Mouse (Mus musculus) cerebral cortex, adult 2 months (tissue): Measurements from ENCODE around the gene Zfp658.

Experiments
- WGBS: fragments of 180-500 bp; shearing (Covaris S2); methylation state at CpG from one replicate; pipeline ENCODE4 v1.1.7; 2018; 5-methylcytosine and 5-hydroxymethylcytosine counted together

Gene Zfp658

DNA sequence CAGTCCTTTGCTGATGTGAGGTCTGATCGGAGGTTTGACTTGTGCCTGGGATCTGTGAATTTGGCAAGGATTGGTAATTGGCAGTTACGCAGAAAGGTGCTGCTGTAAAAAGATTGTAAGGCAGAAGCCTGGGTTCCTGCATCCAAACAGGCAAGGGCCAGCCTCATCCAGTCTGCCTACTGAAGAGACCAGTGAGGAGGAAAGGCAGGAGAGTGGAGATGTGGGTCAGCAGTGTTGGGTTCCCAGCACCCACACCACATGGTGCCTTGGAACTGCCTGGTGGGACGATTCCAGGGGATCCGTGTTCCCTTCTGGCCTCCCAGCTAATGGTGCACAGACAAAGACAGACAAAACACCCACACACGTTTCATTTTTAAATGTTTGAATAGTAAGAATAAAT is 18.5 kb downstream of the Zfp658 start:
- WGBS, result 22% methylated on average over 5 of the region's 5 CpGs

- 77% methylated on average over 5 of the region's 5 CpGs for WGBS
Observed at GRCm38 (mm10) chr7:43584790-43585189, 22.7 kb downstream of the Zfp658 start.

DNA sequence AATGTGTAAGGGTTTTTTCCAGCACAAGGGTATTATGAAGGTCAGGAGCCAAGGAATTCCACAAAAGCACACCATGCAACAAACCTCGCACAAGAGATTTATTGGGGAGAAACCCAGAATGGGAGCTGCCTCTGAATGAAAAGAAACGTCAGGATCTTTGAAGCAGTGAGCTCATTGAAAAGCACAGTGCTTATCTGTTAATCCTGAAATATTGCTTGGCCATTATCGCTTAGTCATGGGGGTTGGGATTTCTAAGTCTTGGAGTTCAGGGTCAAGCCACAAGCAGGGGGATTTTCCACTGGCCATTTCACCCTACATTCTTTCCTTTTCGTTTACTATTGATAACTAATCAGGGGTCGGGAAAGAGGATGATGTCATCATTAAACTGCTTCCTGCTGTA is 39.8 kb downstream of the Zfp658 start:
- WGBS, result 42% methylated on average over 5 of the region's 5 CpGs

- WGBS, result 12% methylated on average over 41 of the region's 41 CpGs
Observed at GRCm38 (mm10) chr7:43606896-43607742, 45.1 kb downstream of the Zfp658 start, which contains the start of gene Zfp819. Gene Zfp819, plus strand, starts transcription at chr7:43607169.

GRCm38 (mm10) chr7:43607743-43608287 is 45.8 kb downstream of the Zfp658 start:
- WGBS, result 50% methylated on average over 5 of the region's 5 CpGs

DNA sequence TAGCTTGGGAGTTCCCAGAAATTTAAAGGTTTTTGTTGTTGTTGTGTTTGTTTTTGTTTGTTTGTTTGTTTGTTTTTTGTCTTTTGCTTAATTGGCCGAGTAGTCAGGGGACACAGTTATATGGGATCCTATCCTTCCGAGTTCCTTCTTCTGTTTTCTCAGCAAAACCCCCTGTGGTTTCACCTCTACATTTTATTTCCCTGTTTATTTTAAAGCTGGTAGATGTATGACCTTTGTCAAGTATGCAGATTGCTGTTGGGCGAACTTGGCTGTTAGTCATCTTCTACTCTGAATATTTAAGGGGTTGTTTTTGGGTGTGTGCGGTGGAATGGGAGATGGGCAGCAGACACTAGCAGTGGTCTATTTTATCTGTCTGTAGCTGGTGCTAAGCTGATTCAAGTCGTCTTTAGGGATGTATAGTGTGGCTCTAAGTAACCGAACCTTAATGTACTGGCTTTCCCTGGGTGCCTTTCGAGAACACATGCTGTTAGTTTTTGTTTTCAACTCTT is 46.3 kb downstream of the Zfp658 start:
- WGBS, result 65% methylated on average over 7 of the region's 7 CpGs

GRCm38 (mm10) chr7:43613816-43614551 is 51.9 kb downstream of the Zfp658 start:
- WGBS, result 89% methylated on average over 14 of the region's 14 CpGs

DNA sequence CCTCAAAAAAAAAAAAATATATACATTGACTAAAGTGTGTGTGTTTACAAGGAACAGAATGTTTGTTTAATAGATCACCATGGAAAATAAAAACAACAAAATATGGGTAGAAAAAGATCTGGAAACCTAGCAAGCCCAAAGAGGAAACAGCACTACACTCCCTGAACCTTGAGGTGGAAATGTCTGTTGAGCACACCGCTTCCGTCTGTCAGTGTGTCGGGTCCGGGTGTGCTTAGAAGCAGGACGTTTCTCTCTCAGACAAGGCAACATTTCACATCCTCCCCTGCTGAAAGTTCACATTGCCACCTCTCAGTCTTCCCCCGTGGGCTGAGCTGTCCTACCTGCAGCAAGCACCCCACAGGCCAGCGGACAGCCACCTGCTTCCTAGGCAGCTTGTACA is 60.9 kb downstream of the Zfp658 start:
- 79% methylated on average over 7 of the region's 7 CpGs for WGBS

GRCm38 (mm10) chr7:43623819-43624218 is 61.8 kb downstream of the Zfp658 start:
- WGBS, result 16% methylated on average over 10 of the region's 10 CpGs
